Mouse (Mus musculus) stomach, embryonic 15.5 days (tissue): ENCODE results near the gene Igf2bp3. TPM values are rescaled to one million over a fixed set of nuclear protein-coding genes. Genes with fewer than 3 reads are reported as not detected.

ENCODE experiments used
- ATAC-seq: fragments of 200-750 bp; cut with Nextera tagmentation; 2 replicates; pipeline ENCODE4 v1.8.0; 2017; ENCODE audit warnings: low read depth, moderate number of reproducible peaks, moderate TSS enrichment; ENCODE audit not compliant: insufficient read depth, low FRiP score
- H3K27ac ChIP-seq: fragments of 300-500 bp; sonication (generic); 2 replicates; pipeline ENCODE4 v1.5.1; 2015; ENCODE audit warnings: mild to moderate bottlenecking, inconsistent platforms
- H3K27me3 ChIP-seq: fragments of 300-500 bp; sonication (generic); replicated peaks from 2 replicates; pipeline ENCODE4 v1.6.1; 2015; ENCODE audit warnings: inconsistent platforms
- H3K36me3 ChIP-seq: fragments of 300-500 bp; sonication (generic); 2 replicates; pipeline ENCODE4 v1.6.1; 2015; ENCODE audit warnings: inconsistent platforms
- H3K4me1 ChIP-seq: fragments of 300-500 bp; sonication (generic); 2 replicates; pipeline ENCODE4 v1.6.1; 2015; ENCODE audit warnings: inconsistent platforms
- H3K4me2 ChIP-seq: fragments of 300-500 bp; sonication (generic); 2 replicates; pipeline ENCODE4 v1.6.1; 2015; ENCODE audit warnings: mild to moderate bottlenecking, inconsistent platforms
- H3K4me3 ChIP-seq: fragments of 300-500 bp; sonication (generic); replicated peaks from 2 replicates; pipeline ENCODE4 v1.5.1; 2015; ENCODE audit warnings: inconsistent platforms
- H3K9ac ChIP-seq: fragments of 300-500 bp; sonication (generic); 2 replicates; pipeline ENCODE4 v1.6.1; 2015; ENCODE audit warnings: inconsistent platforms
- H3K9me3 ChIP-seq: fragments of 300-500 bp; sonication (generic); 2 replicates; pipeline ENCODE4 v1.6.1; 2016; ENCODE audit warnings: inconsistent platforms
- WGBS: fragments of 180-500 bp; shearing (Covaris S2); methylation state at CpG from one replicate; pipeline ENCODE4 v1.1.7; 2015; 5-methylcytosine and 5-hydroxymethylcytosine counted together
- polyA plus RNA-seq: library from polyadenylated mRNA; unstranded; fragments of >200 nt; fragmentation: Nextera tagmentation; extraction: Ambion mirVana; gene quantifications from 2 replicates; pipeline ENCODE4 v1.2.1, GENCODE M21; 2015

Gene Igf2bp3
- polyA plus RNA-seq, 1 experiment from 2014 or later, result 64.3 TPM

GRCm38 (mm10) chr6:49148781-49149180 is 66.0 kb downstream of the Igf2bp3 start:
- Histone ChIP-seq H3K9ac (no peak overlapping the region), H3K4me1 (0 out of 2 replicates have a peak, but pooled peaks cover 29% of the 10 kb centered on the region), H3K4me2 (no peak overlapping the region), H3K9me3 (no peaks in the 10 kb centered on the region), H3K4me3 (no peak overlapping the region), H3K27ac (peak overlapping the region; percentile 89), H3K36me3 (no peaks in the 10 kb centered on the region), H3K27me3 (no peaks in the 10 kb centered on the region)
- WGBS, result 45% methylated on average over 4 of the region's 4 CpGs
- ATAC-seq, result peak; percentile 91

- WGBS, result 67% methylated on average over 7 of the region's 7 CpGs
- no peak overlapping the region for H3K9ac ChIP-seq
- peak overlapping the region; percentile 89 for H3K27ac ChIP-seq
- no peaks in the 10 kb centered on the region for H3K9me3 ChIP-seq
- H3K27me3 ChIP-seq, result no peaks in the 10 kb centered on the region
- no peak for ATAC-seq
- no peak overlapping the region for H3K4me3 ChIP-seq
- H3K4me1 ChIP-seq, result 0 out of 2 replicates have a peak, but pooled peaks cover 29% of the 10 kb centered on the region
- H3K36me3 ChIP-seq, result no peaks in the 10 kb centered on the region
- peak overlapping the region; percentile 33; the same call in 1 of the 2 replicates for H3K4me2 ChIP-seq
Measured at GRCm38 (mm10) chr6:49148368-49148767, 66.4 kb downstream of the Igf2bp3 start.

GRCm38 (mm10) chr6:49146461-49146860 is 68.3 kb downstream of the Igf2bp3 start:
- Histone ChIP-seq H3K4me3 (no peak overlapping the region), H3K9me3 (no peaks in the 10 kb centered on the region), H3K27ac (no peak overlapping the region; the same call in 1 of the 2 replicates), H3K27me3 (no peaks in the 10 kb centered on the region), H3K36me3 (no peaks in the 10 kb centered on the region), H3K4me1 (0 out of 2 replicates have a peak, but pooled peaks cover 25% of the 10 kb centered on the region), H3K9ac (no peak overlapping the region), H3K4me2 (no peak overlapping the region)
- ATAC-seq, result no peak
- WGBS, result 67% methylated on average over 2 of the region's 2 CpGs

- ATAC-seq, result no peak
- WGBS, result 80% methylated on average over 9 of the region's 9 CpGs
- Histone ChIP-seq H3K9ac (no peak overlapping the region), H3K27me3 (no peaks in the 10 kb centered on the region), H3K4me3 (no peak overlapping the region), H3K9me3 (no peaks in the 10 kb centered on the region), H3K4me2 (no peak overlapping the region), H3K36me3 (no peaks in the 10 kb centered on the region), H3K27ac (no peak overlapping the region), H3K4me1 (peaks cover 17% of the 10 kb centered on the region; the same call in 1 of the 2 replicates)
Measured at GRCm38 (mm10) chr6:49142428-49142827, 72.3 kb downstream of the Igf2bp3 start.

- H3K4me1 ChIP-seq, result peaks cover 7% of the 10 kb centered on the region; the same call in 1 of the 2 replicates
- H3K4me3 ChIP-seq, result no peak overlapping the region
- WGBS, result 81% methylated on average over 5 of the region's 5 CpGs
- no peaks in the 10 kb centered on the region for H3K36me3 ChIP-seq
- no peaks in the 10 kb centered on the region for H3K9me3 ChIP-seq
- no peak overlapping the region for H3K9ac ChIP-seq
- ATAC-seq, result no peak
- H3K4me2 ChIP-seq, result no peak overlapping the region
- no peaks in the 10 kb centered on the region for H3K27me3 ChIP-seq
- H3K27ac ChIP-seq, result no peak overlapping the region
Measured at GRCm38 (mm10) chr6:49141125-49141524, 73.6 kb downstream of the Igf2bp3 start.

- whole genome bisulfite sequencing, result 66% methylated on average over 17 of the region's 17 CpGs
- H3K4me2 ChIP-seq, result no peak overlapping the region
- H3K4me3 ChIP-seq, result no peak overlapping the region
- no peaks in the 10 kb centered on the region for H3K27me3 ChIP-seq
- no peak for ATAC-seq
- no peak overlapping the region for H3K27ac ChIP-seq
- H3K4me1 ChIP-seq, result peaks cover 7% of the 10 kb centered on the region; the same call in 1 of the 2 replicates
- no peak overlapping the region for H3K9ac ChIP-seq
- H3K36me3 ChIP-seq, result 0 out of 2 replicates have a peak, but pooled peaks cover 2% of the 10 kb centered on the region
- no peaks in the 10 kb centered on the region for H3K9me3 ChIP-seq
Measured at GRCm38 (mm10) chr6:49138159-49139051, 76.4 kb downstream of the Igf2bp3 start.

GRCm38 (mm10) chr6:49136739-49137138 is 78.0 kb downstream of the Igf2bp3 start:
- Histone ChIP-seq H3K4me1 (peaks cover 7% of the 10 kb centered on the region; the same call in 1 of the 2 replicates), H3K27me3 (no peaks in the 10 kb centered on the region), H3K4me3 (no peak overlapping the region), H3K36me3 (0 out of 2 replicates have a peak, but pooled peaks cover 5% of the 10 kb centered on the region), H3K4me2 (no peak overlapping the region), H3K9me3 (no peaks in the 10 kb centered on the region), H3K9ac (no peak overlapping the region), H3K27ac (no peak overlapping the region)
- WGBS, result 74% methylated on average over 5 of the region's 5 CpGs
- ATAC-seq, result no peak

GRCm38 (mm10) chr6:49132352-49133090 is 82.2 kb downstream of the Igf2bp3 start:
- Histone ChIP-seq H3K9ac (no peak overlapping the region), H3K4me3 (no peak overlapping the region), H3K9me3 (no peaks in the 10 kb centered on the region), H3K4me2 (no peak overlapping the region), H3K36me3 (peaks cover 5% of the 10 kb centered on the region; the same call in 1 of the 2 replicates), H3K27me3 (no peaks in the 10 kb centered on the region), H3K4me1 (no peaks in the 10 kb centered on the region), H3K27ac (no peak overlapping the region)
- 65% methylated on average over 6 of the region's 6 CpGs for WGBS
- no peak for ATAC-seq

GRCm38 (mm10) chr6:49131855-49132254 is 82.9 kb downstream of the Igf2bp3 start:
- H3K4me2 ChIP-seq, result no peak overlapping the region
- 89% methylated on average over 9 of the region's 9 CpGs for WGBS

GRCm38 (mm10) chr6:49130328-49130727 is 84.4 kb downstream of the Igf2bp3 start:
- no peak overlapping the region for H3K4me2 ChIP-seq
- no peak overlapping the region for H3K9ac ChIP-seq
- no peak for ATAC-seq
- H3K27me3 ChIP-seq, result no peaks in the 10 kb centered on the region
- peaks cover 5% of the 10 kb centered on the region for H3K36me3 ChIP-seq
- H3K4me1 ChIP-seq, result no peaks in the 10 kb centered on the region
- no peak overlapping the region for H3K4me3 ChIP-seq
- H3K27ac ChIP-seq, result no peak overlapping the region
- H3K9me3 ChIP-seq, result no peaks in the 10 kb centered on the region

More at GRCm38 (mm10) chr6:49131855-49132254, 82.9 kb downstream of the Igf2bp3 start:
- H3K27ac ChIP-seq, result no peak overlapping the region
- no peaks in the 10 kb centered on the region for H3K4me1 ChIP-seq
- no peaks in the 10 kb centered on the region for H3K9me3 ChIP-seq
- H3K4me3 ChIP-seq, result no peak overlapping the region
- no peak overlapping the region for H3K9ac ChIP-seq
- H3K27me3 ChIP-seq, result no peaks in the 10 kb centered on the region
- H3K36me3 ChIP-seq, result peaks cover 5% of the 10 kb centered on the region; the same call in 1 of the 2 replicates
- ATAC-seq, result no peak

- no peak overlapping the region for H3K4me3 ChIP-seq
- H3K9ac ChIP-seq, result no peak overlapping the region
- no peak overlapping the region for H3K4me2 ChIP-seq
- no peak for ATAC-seq
- H3K27me3 ChIP-seq, result no peaks in the 10 kb centered on the region
- no peaks in the 10 kb centered on the region; the same call in 1 of the 2 replicates for H3K36me3 ChIP-seq
- H3K27ac ChIP-seq, result no peak overlapping the region
- no peaks in the 10 kb centered on the region for H3K9me3 ChIP-seq
- 84% methylated on average over 3 of the region's 3 CpGs for WGBS
- H3K4me1 ChIP-seq, result no peaks in the 10 kb centered on the region; the same call in 1 of the 2 replicates
Measured at GRCm38 (mm10) chr6:49120370-49120769, 94.4 kb downstream of the Igf2bp3 start.
